Mouse (Mus musculus) c-Kit-positive CD71-negative TER-119-negative erythroid progenitor cells, embryonic 14.5 days (primary cell): ENCODE results near the gene Wtip.
"Not testable (repeated sequence)": the region's sequence is repeated elsewhere in the genome, so short reads cannot be mapped to it uniquely, and the experiment has no call there.

Experiments used
- DNase-seq: peaks from one replicate; pipeline ENCODE4 v3.0.0-alpha.2; 2013; ENCODE audit warnings: low read depth

The Wtip gene

DNA sequence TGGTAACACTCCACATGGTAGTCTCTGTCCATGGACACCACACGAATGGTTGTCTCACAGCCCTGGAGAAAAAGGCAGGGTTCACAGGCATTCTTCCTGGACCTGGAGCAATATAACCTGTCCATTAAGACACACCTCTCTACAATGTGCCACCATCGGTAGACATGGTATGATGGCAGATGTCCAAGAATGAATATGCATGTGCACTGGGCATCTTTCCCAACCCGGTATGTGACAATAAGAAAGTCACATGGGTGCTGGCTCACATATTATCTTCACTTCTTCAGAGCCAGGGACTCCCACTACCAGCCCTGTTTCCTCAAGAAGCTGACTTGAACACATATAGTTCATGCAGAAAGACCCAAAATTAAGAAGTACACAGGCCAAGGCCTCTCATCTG is 16.5 kb downstream of the Wtip start:
- no peak for DNase-seq

DNA sequence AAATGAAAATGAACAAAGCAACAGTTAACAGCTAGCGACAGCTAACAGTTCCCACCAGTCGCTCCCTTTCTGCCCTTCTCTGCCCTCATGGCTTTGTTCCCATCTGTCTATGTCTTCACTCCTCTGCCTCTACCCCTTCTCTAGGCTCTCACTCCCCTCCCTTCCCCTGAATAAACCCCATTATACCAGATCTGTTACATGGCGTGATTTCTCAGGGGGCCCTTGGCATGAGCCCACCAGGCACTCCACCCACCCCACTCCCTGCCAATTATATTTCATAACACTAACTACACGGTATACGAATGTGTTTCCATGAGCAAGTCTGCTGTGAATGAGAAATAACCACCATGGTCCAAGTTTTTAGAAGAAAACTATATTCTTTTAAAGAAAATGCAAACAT is 23.9 kb downstream of the Wtip start:
- no peak for DNase-seq

DNA sequence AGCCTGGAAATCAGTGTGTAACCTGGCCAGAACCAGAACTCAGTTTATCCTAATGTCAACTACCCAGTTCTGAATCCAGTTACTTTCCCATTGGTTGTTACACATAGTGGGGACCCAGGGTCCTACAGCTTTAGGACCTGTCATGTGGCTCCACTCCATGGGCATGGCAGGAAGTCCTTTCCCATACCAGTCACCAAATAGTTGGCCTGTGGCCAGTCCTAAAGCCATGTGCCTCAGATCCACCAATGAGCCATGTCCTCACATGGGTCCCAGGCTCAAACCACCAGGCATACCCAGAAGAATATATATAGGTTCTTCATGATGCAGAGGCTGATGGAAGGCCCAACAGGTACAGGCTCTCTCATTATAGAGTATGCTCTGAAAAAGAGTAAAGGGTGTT is 31.8 kb downstream of the Wtip start:
- DNase-seq: no peak

DNA sequence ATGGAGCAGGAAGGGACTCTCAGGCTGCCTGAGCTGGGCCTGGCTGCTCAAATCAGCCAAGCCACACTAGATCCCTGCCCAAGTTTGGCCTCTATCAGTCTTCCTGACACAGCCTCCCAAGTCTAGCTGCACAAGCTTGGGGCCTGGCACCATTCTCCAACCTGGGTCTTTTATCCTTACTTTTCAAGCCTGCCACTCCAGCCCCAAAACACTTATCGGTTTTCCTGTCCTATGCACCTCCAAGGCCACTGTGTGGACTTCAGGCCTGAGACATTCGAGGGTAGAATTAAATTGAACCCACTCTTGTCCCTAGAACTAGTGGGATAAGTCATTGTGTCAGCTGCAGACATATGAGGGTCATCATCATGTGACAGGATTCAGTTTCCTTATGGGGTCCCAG is 33.1 kb downstream of the Wtip start:
- no peak for DNase-seq

DNA sequence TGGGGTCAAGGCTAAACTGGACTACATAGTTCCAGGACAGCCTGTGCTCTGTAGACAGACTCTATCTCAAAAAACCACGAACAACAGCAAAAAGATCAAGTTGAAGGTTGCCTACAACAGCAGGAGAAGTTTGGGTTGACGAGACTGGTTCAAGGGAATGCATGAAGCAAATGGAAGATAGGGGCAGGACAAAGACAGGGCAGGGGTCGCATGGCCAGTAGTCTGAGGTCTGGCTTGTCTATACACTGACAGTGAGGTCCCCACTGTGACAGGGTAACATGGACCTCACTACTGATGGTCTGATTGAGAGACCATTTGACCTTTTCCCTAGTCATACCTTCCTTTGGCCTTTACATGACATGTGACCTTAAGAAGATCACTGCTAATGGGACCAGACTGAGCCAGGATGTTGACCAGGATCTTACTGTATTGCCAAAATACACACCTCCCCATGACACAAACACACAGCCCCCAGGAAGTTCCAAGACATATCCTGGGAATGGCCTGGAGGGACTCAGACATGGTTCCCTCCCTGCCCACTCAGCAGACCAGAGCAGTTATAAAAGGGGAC is 38.1 kb downstream of the Wtip start, which contains the start of gene Scgb1b30:
TSS of gene Scgb1b30 (plus strand) at position 521 of the 571 bp plus-strand sequence.
- no peak for DNase-seq

GRCm38 (mm10) chr7:34068132-34068531 is 64.9 kb downstream of the Wtip start:
- DNase-seq: not testable (repeated sequence)
